Mouse (Mus musculus) heart, adult 9 months (tissue): Measurements from ENCODE around the gene Tiprl.

Experiments used
- DNase-seq, 2 experiments: peaks; one replicate each; pipeline ENCODE4 v3.0.0; 2022; ENCODE audit warnings: low spot score in 2 of 2

Tiprl gene

DNA sequence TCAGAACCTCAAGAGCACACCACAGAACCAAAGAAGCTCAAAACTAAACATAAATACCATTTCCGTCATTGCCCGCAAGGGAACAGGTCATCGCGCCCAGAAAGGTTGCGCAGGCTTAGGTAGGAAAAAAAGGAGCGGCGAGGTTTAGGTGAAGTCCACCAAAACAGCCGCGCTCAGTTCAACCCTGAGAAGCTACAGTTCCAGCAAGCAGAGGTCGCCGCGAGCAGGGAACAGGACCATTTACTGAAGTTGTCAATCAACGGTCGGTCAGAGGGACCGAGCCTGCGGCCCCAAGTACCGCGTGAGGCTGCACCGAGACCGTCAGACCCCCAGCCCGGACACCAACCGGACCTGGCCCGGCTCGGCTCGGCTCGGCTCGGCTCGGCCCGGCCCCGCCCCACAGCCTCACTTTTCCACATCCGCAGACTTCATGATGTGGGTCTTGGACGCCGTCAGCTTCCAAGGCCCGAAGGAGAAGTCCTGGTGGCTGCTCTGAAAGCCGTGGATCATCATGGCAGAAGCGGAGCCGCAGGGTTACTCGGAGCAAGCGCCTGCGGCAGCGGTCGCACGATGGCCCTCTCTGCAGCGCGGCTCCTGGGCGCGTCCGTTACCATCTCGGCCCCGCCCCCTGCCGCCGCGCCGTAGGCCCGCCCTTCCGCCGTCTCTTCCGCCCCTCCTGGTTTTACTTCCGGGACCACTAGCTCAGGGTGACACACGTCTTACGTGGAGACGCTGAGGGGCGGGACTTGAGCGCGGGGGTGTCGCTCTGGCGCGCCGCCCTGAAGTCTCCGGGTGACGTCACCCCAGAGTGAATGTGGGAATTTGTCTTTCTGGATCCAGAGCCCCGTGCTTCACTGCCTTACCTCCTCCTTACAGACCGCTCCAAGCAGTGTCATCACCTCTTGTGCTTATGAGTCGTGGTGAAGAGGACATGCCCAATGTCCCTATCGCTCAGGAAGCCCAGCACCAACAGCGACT lies at the start of gene Tiprl:
TSS of gene Tiprl (minus strand) at position 676 of the 978 bp plus-strand sequence.
- peak; percentile 97 to 98 for DNase-seq

- DNase-seq = no peak
Observed at GRCm38 (mm10) chr1:165284096-165284495, 47.3 kb upstream of the Tiprl start.

- DNase-seq = no peak
Observed at GRCm38 (mm10) chr1:165282967-165283345, 46.2 kb upstream of the Tiprl start.

DNA sequence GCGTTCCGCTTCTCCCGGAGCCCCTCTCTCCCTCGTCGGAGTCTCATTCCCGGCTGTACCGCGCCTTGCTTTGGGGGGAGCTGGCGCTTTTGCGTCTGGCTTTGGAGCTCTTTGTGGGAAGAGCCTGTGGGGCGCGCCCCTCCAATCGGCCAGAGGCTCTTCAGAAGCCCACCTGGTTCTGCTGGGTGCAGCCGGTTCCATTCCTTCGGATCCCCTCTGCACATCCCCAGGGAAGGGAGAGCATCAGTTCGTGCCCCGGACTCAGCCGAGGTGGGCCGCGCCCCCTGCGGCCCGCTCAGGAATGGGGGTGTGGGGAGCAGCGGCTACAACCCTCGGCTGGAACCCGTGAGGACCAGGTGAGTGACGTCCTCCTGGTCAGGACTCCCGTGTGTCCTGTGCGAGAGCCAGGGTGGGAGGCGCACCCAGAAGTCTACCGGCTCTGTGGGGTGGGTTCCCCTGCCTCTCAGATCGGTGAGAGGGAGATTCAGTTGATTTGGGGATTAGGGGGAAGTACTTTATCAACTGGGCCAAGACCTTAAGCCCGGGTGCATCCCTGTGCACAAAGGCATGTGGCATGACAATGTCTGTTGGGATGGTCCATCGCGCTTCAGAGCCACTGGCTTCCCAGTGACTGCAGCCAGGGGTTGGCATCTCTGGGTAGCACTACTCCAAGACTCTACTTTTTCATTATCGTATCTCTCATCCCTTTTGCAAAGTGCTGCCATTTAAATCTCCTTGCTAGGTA lies 45.6 kb upstream of the Tiprl start:
- peak in 1 of 2 experiments; percentile 10 for DNase-seq

DNA sequence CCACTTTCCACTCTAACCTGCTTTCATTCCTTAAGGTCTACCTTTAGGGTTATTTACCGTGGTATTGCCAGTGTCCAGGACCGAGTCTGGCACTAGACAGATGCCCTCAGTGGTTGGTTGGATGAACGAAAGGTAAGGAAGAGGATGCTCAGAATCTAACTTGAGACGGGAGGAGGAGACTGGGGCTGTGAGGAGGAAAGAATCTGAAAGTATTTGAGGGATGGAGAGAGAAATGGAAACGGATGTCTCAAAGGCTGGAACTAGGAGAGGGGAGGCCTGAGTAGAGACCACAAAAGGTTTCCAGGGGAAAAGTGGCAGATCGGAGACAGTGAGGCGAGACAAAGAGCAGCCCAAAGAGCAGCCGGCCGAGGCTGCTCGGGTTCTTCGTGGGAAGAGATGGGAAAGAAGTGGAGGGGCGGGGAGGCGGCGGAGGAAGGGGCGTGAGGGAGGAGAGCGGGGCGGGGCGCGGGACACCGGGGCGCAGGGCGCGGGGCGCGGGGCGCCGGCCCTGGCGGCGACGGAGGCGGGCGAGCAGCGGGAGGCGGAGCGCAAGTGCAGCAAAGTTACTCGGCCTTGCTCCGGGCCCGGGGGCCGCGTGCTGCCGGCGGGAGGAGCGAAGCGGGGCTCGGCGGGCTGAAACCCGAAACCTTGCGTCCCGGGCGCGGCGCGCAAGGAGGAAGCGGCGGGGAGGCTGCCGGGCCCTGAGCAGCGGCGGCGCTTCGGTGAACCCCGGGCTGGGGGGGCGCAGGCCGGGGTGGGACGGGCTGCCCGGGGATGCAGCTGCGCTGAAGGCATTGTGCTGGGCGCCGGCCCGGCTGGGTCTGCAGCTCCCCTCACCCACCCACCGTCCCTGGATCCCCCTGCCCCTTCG lies 44.8 kb upstream of the Tiprl start:
- DNase-seq = peak; percentile 67

- DNase-seq = no peak
Observed at GRCm38 (mm10) chr1:165280741-165281140, 43.9 kb upstream of the Tiprl start.

DNA sequence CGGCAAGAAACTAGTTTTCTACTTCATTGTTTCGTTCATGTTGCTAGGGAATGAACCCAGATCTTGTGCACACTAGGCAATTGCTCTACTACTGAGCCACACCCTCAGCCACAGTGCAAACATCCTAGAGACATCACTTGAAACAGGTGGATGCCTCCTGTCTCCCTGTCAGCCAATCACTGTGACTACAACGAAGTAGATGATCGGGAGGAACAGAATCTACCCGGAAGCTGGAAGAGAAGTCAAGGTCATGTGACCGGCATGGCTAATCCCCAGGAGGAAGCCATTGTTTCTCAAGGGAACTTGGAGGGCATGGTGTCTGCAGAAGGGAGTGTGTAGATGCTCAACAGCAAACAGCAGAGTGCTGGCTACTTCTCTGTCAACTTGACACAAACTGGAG lies 38.1 kb upstream of the Tiprl start:
- DNase-seq = no peak

- peak in 1 of 2 experiments; percentile 59 for DNase-seq
Observed at GRCm38 (mm10) chr1:165252027-165252671, 15.4 kb upstream of the Tiprl start.

DNA sequence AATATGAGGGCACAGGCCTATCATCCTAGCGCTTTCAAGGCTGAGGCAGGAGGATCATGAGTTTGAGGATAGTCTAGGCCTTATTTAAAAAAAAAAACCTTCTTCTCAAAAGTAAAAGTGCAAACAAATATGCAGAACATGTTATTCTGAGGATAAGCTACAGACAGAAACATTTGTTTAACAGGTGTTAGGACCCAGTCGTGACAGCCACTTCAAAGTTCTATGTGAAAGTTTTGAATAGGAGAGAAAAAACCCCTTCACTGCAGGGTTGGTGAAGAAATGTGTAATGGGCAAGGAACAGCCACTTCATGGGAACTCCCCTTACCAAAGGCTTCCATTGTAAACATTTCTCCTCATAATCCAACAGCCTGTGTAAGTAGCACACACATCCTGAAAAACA lies 13.8 kb upstream of the Tiprl start:
- no peak for DNase-seq

DNA sequence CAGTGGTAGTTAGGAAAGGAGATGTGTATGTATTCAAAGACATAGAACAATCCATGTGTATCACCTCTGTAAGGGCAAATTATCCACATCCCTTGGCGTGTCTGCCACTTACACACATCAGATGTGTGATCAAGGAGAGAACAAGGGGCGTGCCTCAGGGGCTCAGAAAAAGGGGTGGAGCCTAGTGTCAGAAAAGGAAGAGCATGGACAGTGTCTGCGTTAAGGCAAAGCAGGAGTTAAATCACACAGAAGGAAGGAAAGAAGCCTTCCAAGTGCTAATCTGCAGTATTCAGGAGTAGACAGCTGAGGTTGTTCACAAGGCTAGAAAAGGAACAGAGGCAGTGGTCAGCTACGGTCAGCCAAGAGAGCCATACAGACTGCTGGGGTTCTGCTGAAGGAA lies 12.0 kb upstream of the Tiprl start:
- DNase-seq = no peak

DNA sequence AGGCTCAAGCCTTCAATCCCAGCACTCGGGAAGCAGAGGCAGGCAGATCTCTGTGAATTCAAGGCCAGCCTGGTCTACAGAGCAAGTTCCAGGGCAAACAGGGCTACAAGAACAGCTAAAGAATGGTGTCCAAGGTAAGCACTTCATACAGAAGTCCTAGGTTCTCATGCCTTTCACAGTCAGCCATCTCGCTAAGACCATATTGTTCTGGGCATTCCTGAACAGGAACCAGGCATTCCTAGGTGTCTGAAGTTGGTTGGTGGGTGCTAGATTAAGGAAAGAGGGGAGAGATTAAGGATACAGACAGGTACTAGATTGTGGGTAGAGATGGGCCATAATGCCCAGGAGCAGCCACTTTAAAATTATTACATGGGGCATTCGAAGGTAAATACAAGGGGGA lies 11.0 kb upstream of the Tiprl start:
- DNase-seq = no peak

DNA sequence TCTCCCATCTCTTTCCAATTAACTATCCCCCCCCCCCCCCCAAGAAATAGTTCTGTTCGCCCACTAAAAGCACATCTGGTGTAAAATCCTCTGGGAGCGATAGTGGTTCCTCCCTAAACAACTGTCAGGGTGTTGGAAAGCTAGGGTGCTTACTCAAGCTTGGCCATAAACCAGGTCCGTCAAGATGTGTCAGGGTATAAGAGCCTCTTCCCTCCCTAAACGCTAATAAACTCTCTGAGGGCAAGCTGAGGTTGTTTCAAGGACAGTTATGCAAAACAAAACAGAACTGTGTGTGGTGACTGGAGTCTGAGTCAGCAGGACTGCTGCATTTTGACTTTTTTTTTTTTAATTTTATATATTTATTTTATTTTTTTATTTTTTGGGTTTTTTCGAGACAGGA lies 10.3 kb upstream of the Tiprl start:
- peak; percentile 29 to 48 for DNase-seq

DNA sequence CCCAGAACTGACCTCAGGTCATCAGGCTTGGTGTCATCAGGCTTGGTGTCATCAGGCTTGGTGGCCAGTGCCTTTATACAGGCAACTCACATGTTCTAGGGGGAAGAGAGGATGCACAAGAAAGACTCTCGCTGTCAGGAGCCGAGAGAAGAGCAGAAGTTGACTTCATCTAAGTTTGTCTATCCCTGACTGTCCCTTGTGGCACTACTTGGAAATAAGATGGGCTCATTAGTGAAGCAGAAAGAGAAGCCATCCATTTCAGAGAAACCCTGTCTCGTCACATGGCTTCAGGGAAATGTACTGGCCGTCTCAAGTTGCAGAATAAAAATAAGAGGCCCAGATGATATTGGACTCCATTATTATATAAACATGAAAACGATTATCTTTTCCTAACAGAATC lies 9.8 kb upstream of the Tiprl start:
- no peak for DNase-seq

GRCm38 (mm10) chr1:165235846-165236245 lies 950 bp downstream of the Tiprl start:
- no peak for DNase-seq

GRCm38 (mm10) chr1:165233806-165234205 lies 3.0 kb downstream of the Tiprl start:
- DNase-seq = no peak

GRCm38 (mm10) chr1:165230691-165231090 lies 6.1 kb downstream of the Tiprl start:
- DNase-seq = no peak

DNA sequence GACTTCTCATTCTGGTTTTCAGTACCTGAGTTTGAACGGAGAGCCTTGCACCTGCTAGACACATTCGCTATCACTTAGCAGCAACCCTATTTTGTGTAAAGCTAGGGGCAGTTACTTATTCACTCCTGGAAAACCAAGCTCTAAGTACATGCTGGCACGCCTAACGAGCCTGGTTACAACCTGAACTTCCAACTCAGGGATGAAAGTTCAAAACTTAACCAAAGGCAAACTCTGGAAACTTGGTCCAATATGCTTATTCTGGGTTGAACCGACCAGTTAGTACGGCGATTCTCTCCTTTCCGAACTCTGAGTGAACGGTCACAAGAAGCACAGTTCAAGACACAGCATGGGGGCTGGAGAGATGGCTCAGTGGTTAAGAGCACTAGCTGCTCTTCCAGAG lies 7.2 kb downstream of the Tiprl start:
- DNase-seq = no peak

GRCm38 (mm10) chr1:165217023-165217589 lies 19.7 kb downstream of the Tiprl start:
- DNase-seq = no peak

DNA sequence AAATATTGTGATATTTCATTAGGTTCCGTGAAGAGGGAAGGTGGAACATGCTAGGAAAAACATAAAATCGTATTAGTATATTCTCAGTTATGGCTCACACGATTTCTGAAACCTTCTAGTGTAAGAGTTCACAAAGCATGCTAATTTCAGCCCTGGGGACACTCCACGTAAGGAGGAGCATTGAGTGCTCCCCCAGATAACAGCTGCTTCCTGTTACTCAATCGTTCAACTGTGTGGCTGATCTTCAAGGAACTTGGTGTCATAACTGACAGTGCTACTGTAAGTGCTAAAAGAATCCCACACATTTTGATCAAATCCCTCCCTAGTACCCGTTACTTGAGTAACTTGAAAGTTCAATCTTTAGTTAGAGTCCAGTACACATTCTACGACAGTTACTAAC lies 21.0 kb downstream of the Tiprl start:
- no peak for DNase-seq

- no peak for DNase-seq
Observed at GRCm38 (mm10) chr1:165205591-165205990, 31.2 kb downstream of the Tiprl start.

DNA sequence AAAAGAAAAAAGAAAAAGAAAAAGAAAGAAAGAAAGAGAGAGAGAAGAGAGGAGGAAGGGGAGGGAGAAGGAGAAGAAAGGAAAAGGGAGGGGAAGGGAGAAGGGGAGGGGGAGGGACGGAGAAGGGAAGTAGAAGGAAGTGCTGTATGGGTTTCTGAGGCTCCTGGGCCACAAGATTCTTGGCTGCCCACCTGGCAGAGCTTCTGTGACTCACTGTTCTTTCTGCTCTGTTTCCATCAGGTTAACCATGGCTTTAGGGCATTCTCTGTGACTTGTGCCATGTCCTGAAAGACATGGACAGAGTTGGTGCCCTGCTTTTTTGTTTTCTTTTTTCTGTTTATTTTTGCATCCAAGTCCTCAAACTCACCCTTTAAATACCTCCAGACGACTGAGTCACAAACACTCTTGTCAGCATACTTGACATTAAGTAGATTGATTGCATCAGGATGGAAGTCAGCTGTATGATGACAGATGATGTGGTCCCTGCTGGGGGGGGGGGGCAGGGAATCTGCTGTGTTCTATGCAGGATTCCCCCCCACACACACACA lies 33.2 kb downstream of the Tiprl start:
- no peak for DNase-seq
